Mouse (Mus musculus): ENCODE results near the gene Hoxb6.

Hoxb6 gene

GRCm38 (mm10) chr11:96302381-96303150 lies 10.3 kb downstream of the Hoxb6 start:
- DNase-seq, result no peak

GRCm38 (mm10) chr11:96303151-96304099 lies 11.1 kb downstream of the Hoxb6 start, which contains the start of gene Hoxb5:
TSS of gene Hoxb5 (plus strand) at chr11:96303336.
- no peak for DNase-seq

- DNase-seq, result no peak
These were observed 12.3 kb downstream of the Hoxb6 start for GRCm38 (mm10) chr11:96304381-96305195.

- DNase-seq, result no peak
These were observed 13.4 kb downstream of the Hoxb6 start for GRCm38 (mm10) chr11:96305505-96306182.

GRCm38 (mm10) chr11:96306183-96306907 lies 14.1 kb downstream of the Hoxb6 start:
- DNase-seq, result no peak

- no peak for DNase-seq
These were observed 14.6 kb downstream of the Hoxb6 start for GRCm38 (mm10) chr11:96306908-96307269.

- DNase-seq, result no peak
These were observed 16.5 kb downstream of the Hoxb6 start for GRCm38 (mm10) chr11:96308763-96309162.

- DNase-seq, result no peak
These were observed 17.0 kb downstream of the Hoxb6 start for GRCm38 (mm10) chr11:96309288-96309687.

- DNase-seq, result no peak
These were observed 18.1 kb downstream of the Hoxb6 start for GRCm38 (mm10) chr11:96310183-96310938.

- DNase-seq, result no peak
These were observed 18.8 kb downstream of the Hoxb6 start for GRCm38 (mm10) chr11:96311097-96311496.

GRCm38 (mm10) chr11:96311520-96312417 lies 19.5 kb downstream of the Hoxb6 start:
- DNase-seq, result no peak

- no peak for DNase-seq
These were observed 20.9 kb downstream of the Hoxb6 start for GRCm38 (mm10) chr11:96313134-96313533.

GRCm38 (mm10) chr11:96313806-96314428 lies 21.6 kb downstream of the Hoxb6 start:
- DNase-seq, result no peak

GRCm38 (mm10) chr11:96314671-96315343 lies 22.5 kb downstream of the Hoxb6 start:
- DNase-seq, result no peak

GRCm38 (mm10) chr11:96315344-96315681 lies 23.0 kb downstream of the Hoxb6 start:
- no peak for DNase-seq

GRCm38 (mm10) chr11:96316696-96317607 lies 24.7 kb downstream of the Hoxb6 start:
- DNase-seq, result no peak

- no peak for DNase-seq
These were observed 25.5 kb downstream of the Hoxb6 start, which contains the start of gene Hoxb4 for GRCm38 (mm10) chr11:96317608-96318367. TSS of gene Hoxb4 (plus strand) at chr11:96318267.
